Mouse (Mus musculus): ENCODE measurements at regions not wholly inside any gene's neighbourhood (a gene's known extent, or its start where the extent isn't known, plus 50 kb on each side); places are given as distances from the start of the nearest gene placed in this dataset.

GRCm38 (mm10) chr5:52240540-52240939, 50.2 kb upstream of the Dhx15 start:
- no peaks in the 10 kb centered on the region for H3K36me3 ChIP-seq
- 3% methylated on average over 2 of the region's 2 CpGs for WGBS
- no peak overlapping the region for H3K4me2 ChIP-seq
- peaks cover 11% of the 10 kb centered on the region for H3K4me1 ChIP-seq (replicated peaks)
- H3K9me3 ChIP-seq (replicated peaks): peaks cover under 1% of the 10 kb centered on the region; the same call in 1 of the 2 replicates
- H3K4me3 ChIP-seq: no peak overlapping the region
- H3K9ac ChIP-seq: no peak overlapping the region
- ATAC-seq (ENCODE audit: insufficient number of reproducible peaks, low FRiP score): no peak
- no peak overlapping the region for H3K27ac ChIP-seq (ENCODE audit: poor library complexity, severe bottlenecking)
- no peaks in the 10 kb centered on the region for H3K27me3 ChIP-seq (replicated peaks)
